Mouse (Mus musculus) induced T-regulatory cell, adult 2 months (primary cell): ENCODE measurements around the gene Acad9.
"Not testable (repeated sequence)": the region's sequence is repeated elsewhere in the genome, so short reads cannot be mapped to it uniquely, and the experiment has no call there.

Experiments used
- DNase-seq: peaks from one replicate; pipeline ENCODE4 v3.0.0-alpha.2; 2012; ENCODE audit warnings: low read depth

Gene Acad9

GRCm38 (mm10) chr3:36087591-36087990 lies 21.8 kb downstream of the Acad9 start:
- DNase-seq = no peak

DNA sequence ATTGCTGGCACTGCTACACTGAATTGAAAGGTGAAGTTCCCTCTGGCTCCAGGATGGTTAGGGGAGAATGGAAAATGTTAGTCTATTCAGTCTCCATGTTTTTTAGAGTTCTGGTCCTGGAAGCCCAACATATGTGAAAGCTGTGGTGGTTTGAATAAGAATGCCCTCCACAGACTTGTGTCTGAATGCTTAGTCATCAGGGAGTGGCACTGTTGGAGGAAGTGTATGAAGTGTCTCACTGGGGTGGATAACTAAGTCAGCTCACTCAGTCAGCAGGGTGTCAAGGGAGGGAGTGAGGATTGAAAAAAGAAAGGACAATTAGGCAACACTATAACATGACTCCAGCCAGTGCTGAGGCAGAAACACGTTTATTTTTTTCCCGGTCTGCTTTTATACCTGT lies 29.6 kb downstream of the Acad9 start:
- DNase-seq = no peak

- DNase-seq = no peak
These were observed 50.3 kb downstream of the Acad9 start for GRCm38 (mm10) chr3:36116076-36116475.

- DNase-seq = no peak
These were observed 54.1 kb downstream of the Acad9 start for GRCm38 (mm10) chr3:36119684-36120548.

DNA sequence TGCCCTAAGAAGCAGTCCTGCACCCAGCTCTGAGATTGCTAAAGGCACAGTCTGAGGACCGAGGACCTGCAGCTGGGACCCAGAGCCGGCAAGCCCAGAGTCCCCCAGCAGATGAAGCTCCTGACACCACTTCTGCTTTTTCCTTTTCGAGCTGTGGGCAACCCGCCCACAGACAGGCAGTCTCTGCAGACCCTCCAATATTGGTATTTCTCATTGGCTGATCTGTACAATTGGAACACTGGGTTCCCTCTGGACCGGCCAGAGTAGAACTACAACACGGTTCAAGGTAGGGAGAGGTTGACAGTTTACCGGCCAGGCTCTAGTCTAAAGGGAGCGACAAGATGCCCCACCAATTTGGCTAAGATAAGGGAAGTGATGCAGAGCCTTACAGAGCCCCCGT lies 60.4 kb downstream of the Acad9 start:
- DNase-seq = not testable (repeated sequence)

DNA sequence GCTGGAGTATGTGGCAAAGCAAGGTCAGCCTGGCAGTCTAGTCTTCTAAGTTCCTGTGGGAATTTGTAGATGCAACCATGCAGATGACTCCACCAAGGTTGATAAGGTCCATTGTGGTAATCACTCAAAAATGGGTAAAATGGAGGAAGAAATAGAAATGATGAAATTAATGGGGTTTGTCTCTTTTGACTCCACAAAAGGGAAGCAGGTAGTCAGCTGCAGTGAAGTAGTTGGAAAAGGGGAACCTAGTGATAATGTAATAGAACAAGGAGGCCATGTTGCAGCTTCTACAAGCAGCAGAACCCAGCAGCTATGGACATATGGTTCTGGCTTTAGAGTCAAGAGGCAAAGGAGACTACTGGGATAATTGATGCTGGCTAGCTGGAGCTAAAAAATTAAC lies 70.4 kb downstream of the Acad9 start:
- DNase-seq = no peak

DNA sequence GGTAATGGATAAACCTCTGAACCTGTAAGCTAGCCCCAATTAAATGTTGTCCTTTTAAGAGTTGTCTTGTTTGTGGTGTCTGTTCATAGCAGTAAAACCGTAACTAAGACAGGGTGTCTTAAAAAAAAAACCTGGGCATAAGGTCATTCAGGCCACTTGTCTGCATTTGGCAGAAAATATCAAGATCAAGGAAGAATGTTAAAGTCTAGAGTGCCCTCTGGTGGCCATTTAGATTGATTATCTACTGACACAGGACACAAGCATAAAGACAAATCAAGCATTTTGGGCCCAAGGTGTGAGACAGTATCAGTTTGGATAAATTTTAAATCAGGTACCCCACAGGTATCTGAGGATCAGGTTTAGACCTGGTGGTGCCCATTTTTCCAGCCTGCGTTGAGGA lies 71.8 kb downstream of the Acad9 start:
- DNase-seq = peak; percentile 78

GRCm38 (mm10) chr3:36138171-36138660 lies 72.4 kb downstream of the Acad9 start:
- no peak for DNase-seq

DNA sequence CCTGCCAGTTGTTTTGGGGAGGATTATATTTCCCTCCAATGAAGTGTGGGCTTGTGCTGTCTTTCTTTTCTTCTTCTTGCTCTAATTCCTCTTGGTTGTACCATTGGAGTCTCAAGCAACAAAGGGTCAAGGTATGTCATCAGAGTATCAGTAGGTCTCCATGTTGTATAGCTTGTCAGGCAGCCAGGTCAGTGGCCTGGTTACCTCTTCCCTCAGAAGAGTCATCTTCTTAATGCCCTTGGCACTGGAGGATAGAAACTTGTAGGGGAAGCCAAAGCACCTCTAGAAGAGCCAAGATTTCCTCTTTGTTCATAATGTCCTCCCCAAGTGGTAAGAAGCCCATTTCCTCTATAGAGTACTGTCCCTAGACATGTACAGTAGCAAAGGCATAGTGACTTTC lies 73.2 kb downstream of the Acad9 start:
- DNase-seq = no peak
